In the genomic region with DNA sequence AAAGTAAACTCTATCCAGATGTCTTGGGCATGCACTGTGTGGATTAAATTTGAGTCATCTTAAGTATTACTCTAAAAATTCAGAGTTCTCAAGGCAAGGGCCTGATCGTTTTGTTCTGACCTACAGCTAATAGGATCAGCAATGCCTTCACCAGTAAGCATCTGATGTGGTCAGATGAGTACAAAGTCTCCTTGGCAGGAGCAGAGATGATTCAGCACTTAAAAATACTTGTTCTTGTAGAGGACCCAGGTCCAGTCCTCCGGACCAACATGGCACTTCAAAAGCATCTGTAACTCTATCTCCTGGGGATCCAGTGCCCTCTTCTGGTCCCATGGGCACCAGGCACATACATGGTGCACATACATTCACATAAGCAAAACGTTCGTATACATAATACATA, we compare ENCODE assay signal across 21 mouse cellular contexts. TPM values are rescaled to one million over a fixed set of nuclear protein-coding genes. Genes with fewer than 3 reads are reported as not detected.
DNase-seq lines count a peak whose midpoint lies in the region; ATAC-seq and TF ChIP-seq lines count a peak whose summit lies in the region.
"Had no signal": no experiment of that assay in that cellular context is flagged by ENCODE, and none has a peak within 500 bp of the region (broad histone marks: within the 10 kb centered on the region; RNA-seq: fewer than 3 reads in every experiment).

No protein-coding gene starts in this region.

- no peak for TF ChIP-seq CTCF in thymus, adult 2 months (IDR thresholded peaks at IDR 0.05; ENCODE audit: borderline replicate concordance, control insufficient read depth, extremely low read depth, insufficient read depth, low read length, poor library complexity)

- no peak overlapping the region for H3K4me3 ChIP-seq in thymus, adult 2 months (ENCODE audit: control insufficient read depth, insufficient read depth, low read length)
- H3K4me3 ChIP-seq: embryonic facial prominence, embryonic 10.5 days; erythroblast, embryonic 14.5 days; forebrain, embryonic 15.5 days; heart, embryonic 10.5 days; hindbrain, embryonic 12.5 days had no signal

- H3K36me3 ChIP-seq in thymus, adult 2 months (ENCODE audit: control insufficient read depth, insufficient read depth, low read length): peaks cover 41% of the 10 kb centered on the region

- H3K27me3 ChIP-seq in thymus, adult 2 months (ENCODE audit: control insufficient read depth, insufficient read depth, low read length): no peaks in the 10 kb centered on the region
- H3K27me3 ChIP-seq: forebrain, embryonic 15.5 days; hindbrain, embryonic 12.5 days had no signal

- 98% methylated on average over 4 of the region's 4 CpGs for WGBS in thymus, adult 2 months

- no peak overlapping the region for H3K27ac ChIP-seq in thymus, adult 2 months (ENCODE audit: control insufficient read depth, insufficient read depth, low read length)
- H3K27ac ChIP-seq: embryonic facial prominence, embryonic 10.5 days; forebrain, embryonic 15.5 days; heart, embryonic 10.5 days; hindbrain, embryonic 12.5 days; hindbrain, postnatal 0 days had no signal

- no peaks in the 10 kb centered on the region for H3K4me1 ChIP-seq in thymus, adult 2 months (replicated peaks; ENCODE audit: control insufficient read depth, insufficient read depth, low read length)
- H3K4me1 ChIP-seq: embryonic facial prominence, embryonic 10.5 days; forebrain, embryonic 15.5 days; heart, embryonic 10.5 days; hindbrain, embryonic 12.5 days had no signal

- no peak for ATAC-seq in CD4-positive, CD25-positive, alpha-beta regulatory T cell, adult 4 months
- ATAC-seq: forebrain, embryonic 15.5 days; hindbrain, postnatal 0 days had no signal

- peak; percentile 22 for DNase-seq in kidney, adult 18-20 months
- no peak for DNase-seq in kidney, postnatal 10 days
- DNase-seq in kidney, postnatal 36 days: peak; percentile 41 to 72
- no peak for DNase-seq in kidney, postnatal 14 days
- peak; percentile 72 for DNase-seq in NIH3T3 (ENCODE audit: low read depth)
- no peak for DNase-seq in thymus, adult 2 months
- DNase-seq: adrenal gland, adult 2 months; adrenal gland, postnatal 25 days; cerebellum, adult 18-20 months; cerebellum, adult 9-11 months; gastrocnemius, postnatal 10 days; heart, adult 18-20 months; heart, postnatal 10 days; heart, postnatal 4 days had no signal

- no peak for TF ChIP-seq POLR2A in thymus, adult 2 months (IDR thresholded peaks at IDR 0.05; ENCODE audit: control insufficient read depth, extremely low read depth, insufficient read depth, low read length, poor library complexity)

RNA-seq across cellular contexts. Expression of a gene that starts 25.8 kb away (rescaled TPM):
- 13.5 and 14.5 TPM in 2 replicates for polyA plus RNA-seq in thymus, adult 2 months (2012; rRNA removed)
- polyA plus RNA-seq in CD4-positive, CD25-positive, alpha-beta regulatory T cell, adult 4 months (2017; shearing (Covaris generic)): 10 to 100 TPM; 19.4 to 29.4 TPM

Comparison
In these comparisons a context has a peak if more than half of its experiments do, and no peak if none do; other contexts are left out.
1. DNase-seq: peak in kidney, adult 18-20 months (single experiment), kidney, postnatal 36 days (2 of 2) and NIH3T3 (single experiment); none in kidney, postnatal 10 days (single experiment), kidney, postnatal 14 days (single experiment) and thymus, adult 2 months (single experiment).